Mouse (Mus musculus) kidney, embryonic 16.5 days (tissue): ENCODE measurements around the gene Nrip1. TPM values are rescaled to one million over a fixed set of nuclear protein-coding genes. Genes with fewer than 3 reads are reported as not detected.

Source experiments
- ATAC-seq: fragments of 200-750 bp; cut with Nextera tagmentation; 2 replicates; pipeline ENCODE4 v1.8.0; 2017; ENCODE audit warnings: moderate TSS enrichment; ENCODE audit not compliant: low FRiP score, low TSS enrichment
- H3K27ac ChIP-seq: fragments of 300-500 bp; sonication (generic); 2 replicates; pipeline ENCODE4 v1.5.1; 2014; ENCODE audit warnings: low read length
- H3K27me3 ChIP-seq: fragments of 300-500 bp; sonication (generic); 2 replicates; pipeline ENCODE4 v1.6.1; 2014; ENCODE audit warnings: low read length, control low read depth, mixed read lengths; ENCODE audit not compliant: insufficient read depth
- H3K36me3 ChIP-seq: fragments of 300-500 bp; sonication (generic); 2 replicates; pipeline ENCODE4 v1.6.1; 2014; ENCODE audit warnings: low read length, control low read depth, mixed read lengths; ENCODE audit not compliant: insufficient read depth
- H3K4me1 ChIP-seq: fragments of 300-500 bp; sonication (generic); 2 replicates; pipeline ENCODE4 v1.6.1; 2014; ENCODE audit warnings: low read length, control low read depth, mixed read lengths; ENCODE audit not compliant: insufficient read depth
- H3K4me2 ChIP-seq: fragments of 300-500 bp; sonication (generic); replicated peaks from 2 replicates; pipeline ENCODE4 v1.6.1; 2014; ENCODE audit warnings: low read depth, low read length
- H3K4me3 ChIP-seq: fragments of 300-500 bp; sonication (generic); 2 replicates; pipeline ENCODE4 v1.5.1; 2014; ENCODE audit warnings: mild to moderate bottlenecking, low read length
- H3K9ac ChIP-seq: fragments of 300-500 bp; sonication (generic); replicated peaks from 2 replicates; pipeline ENCODE4 v1.6.1; 2014; ENCODE audit warnings: low read length
- H3K9me3 ChIP-seq: fragments of 300-500 bp; sonication (generic); 2 replicates; pipeline ENCODE4 v1.6.1; 2016; ENCODE audit warnings: low read length, control low read depth
- WGBS: fragments of 180-500 bp; shearing (Covaris S2); extraction: QIAGEN DNeasy Blood & Tissue Kit; methylation state at CpG from one replicate; pipeline ENCODE4 v1.1.7; 2014; 5-methylcytosine and 5-hydroxymethylcytosine counted together
- polyA plus RNA-seq: library from polyadenylated mRNA; unstranded; fragments of >200 nt; fragmentation: Nextera tagmentation; extraction: Ambion mirVana; gene quantifications from 2 replicates; pipeline ENCODE4 v1.2.1, GENCODE M21; 2015

Gene Nrip1
- polyA plus RNA-seq, 1 experiment from 2014 or later, result 49.3 TPM

GRCm38 (mm10) chr16:76321527-76322165, 52.0 kb downstream of the Nrip1 start:
- Histone ChIP-seq H3K9me3 (no peaks in the 10 kb centered on the region), H3K36me3 (0 out of 2 replicates have a peak, but pooled peaks cover 5% of the 10 kb centered on the region), H3K4me2 (peak overlapping the region; percentile 30), H3K9ac (no peak overlapping the region), H3K4me1 (peaks cover 45% of the 10 kb centered on the region), H3K27me3 (no peaks in the 10 kb centered on the region), H3K27ac (peak overlapping the region; percentile 49; the same call in 1 of the 2 replicates), H3K4me3 (no peak overlapping the region)
- no peak for ATAC-seq
- 9% methylated on average over 11 of the region's 11 CpGs for WGBS

- Histone ChIP-seq H3K27ac (no peak overlapping the region), H3K4me2 (no peak overlapping the region)
Measured at GRCm38 (mm10) chr16:76320118-76320473, 53.5 kb downstream of the Nrip1 start.

GRCm38 (mm10) chr16:76319364-76320117, 54.1 kb downstream of the Nrip1 start:
- no peak overlapping the region for H3K9ac ChIP-seq
- H3K4me2 ChIP-seq, result no peak overlapping the region
- H3K4me3 ChIP-seq, result no peak overlapping the region
- H3K36me3 ChIP-seq, result 0 out of 2 replicates have a peak, but pooled peaks cover 5% of the 10 kb centered on the region
- peak; percentile 62; the same call in 1 of the 2 replicates for ATAC-seq
- H3K27me3 ChIP-seq, result no peaks in the 10 kb centered on the region
- H3K4me1 ChIP-seq, result peaks cover 45% of the 10 kb centered on the region
- WGBS, result 33% methylated on average over 11 of the region's 11 CpGs
- no peak overlapping the region; the same call in 1 of the 2 replicates for H3K27ac ChIP-seq
- no peaks in the 10 kb centered on the region for H3K9me3 ChIP-seq

More at GRCm38 (mm10) chr16:76320118-76320473, 53.5 kb downstream of the Nrip1 start:
- no peaks in the 10 kb centered on the region for H3K9me3 ChIP-seq
- no peaks in the 10 kb centered on the region for H3K27me3 ChIP-seq
- peaks cover 45% of the 10 kb centered on the region for H3K4me1 ChIP-seq
- H3K9ac ChIP-seq, result no peak overlapping the region
- H3K36me3 ChIP-seq, result 0 out of 2 replicates have a peak, but pooled peaks cover 5% of the 10 kb centered on the region
- ATAC-seq, result no peak
- 45% methylated on average over 5 of the region's 5 CpGs for WGBS
- H3K4me3 ChIP-seq, result no peak overlapping the region

- H3K9ac ChIP-seq, result no peak overlapping the region
- H3K4me2 ChIP-seq, result no peak overlapping the region
- H3K27ac ChIP-seq, result no peak overlapping the region
- no peaks in the 10 kb centered on the region for H3K9me3 ChIP-seq
- H3K27me3 ChIP-seq, result no peaks in the 10 kb centered on the region
- peaks cover 45% of the 10 kb centered on the region for H3K4me1 ChIP-seq
- H3K4me3 ChIP-seq, result no peak overlapping the region
- WGBS, result 63% methylated on average over 13 of the region's 13 CpGs
- H3K36me3 ChIP-seq, result no peaks in the 10 kb centered on the region
- ATAC-seq, result no peak
Measured at GRCm38 (mm10) chr16:76318331-76318922, 55.2 kb downstream of the Nrip1 start.

- Histone ChIP-seq H3K4me2 (no peak overlapping the region), H3K9me3 (no peaks in the 10 kb centered on the region), H3K4me3 (no peak overlapping the region), H3K4me1 (peaks cover 41% of the 10 kb centered on the region), H3K27ac (no peak overlapping the region), H3K36me3 (no peaks in the 10 kb centered on the region), H3K27me3 (no peaks in the 10 kb centered on the region), H3K9ac (no peak overlapping the region)
- WGBS, result 82% methylated on average over 22 of the region's 22 CpGs
- no peak for ATAC-seq
Measured at GRCm38 (mm10) chr16:76316940-76317822, 56.4 kb downstream of the Nrip1 start.

- 88% methylated on average over 3 of the region's 3 CpGs for WGBS
- H3K9me3 ChIP-seq, result no peaks in the 10 kb centered on the region
- no peak overlapping the region for H3K9ac ChIP-seq
- ATAC-seq, result no peak
- no peaks in the 10 kb centered on the region for H3K36me3 ChIP-seq
- no peaks in the 10 kb centered on the region for H3K27me3 ChIP-seq
- H3K4me1 ChIP-seq, result peaks cover 26% of the 10 kb centered on the region
- H3K27ac ChIP-seq, result no peak overlapping the region
- H3K4me2 ChIP-seq, result no peak overlapping the region
- no peak overlapping the region for H3K4me3 ChIP-seq
Measured at GRCm38 (mm10) chr16:76315642-76316041, 58.0 kb downstream of the Nrip1 start.

- Histone ChIP-seq H3K9ac (no peak overlapping the region), H3K4me1 (peaks cover 16% of the 10 kb centered on the region), H3K9me3 (no peaks in the 10 kb centered on the region), H3K4me3 (no peak overlapping the region), H3K36me3 (no peaks in the 10 kb centered on the region), H3K27me3 (no peaks in the 10 kb centered on the region), H3K4me2 (no peak overlapping the region), H3K27ac (no peak overlapping the region)
- 86% methylated on average over 12 of the region's 12 CpGs for WGBS
- no peak for ATAC-seq
Measured at GRCm38 (mm10) chr16:76314013-76314950, 59.3 kb downstream of the Nrip1 start.

- Histone ChIP-seq H3K9ac (no peak overlapping the region), H3K9me3 (no peaks in the 10 kb centered on the region), H3K36me3 (0 out of 2 replicates have a peak, but pooled peaks cover 5% of the 10 kb centered on the region), H3K4me2 (no peak overlapping the region), H3K4me1 (peaks cover 5% of the 10 kb centered on the region; the same call in 1 of the 2 replicates), H3K27me3 (no peaks in the 10 kb centered on the region), H3K4me3 (no peak overlapping the region), H3K27ac (no peak overlapping the region)
- 61% methylated on average over 1 of the region's 1 CpGs for WGBS
- no peak for ATAC-seq
Measured at GRCm38 (mm10) chr16:76312887-76313420, 60.7 kb downstream of the Nrip1 start.
